Mouse (Mus musculus) forebrain, embryonic 15.5 days (tissue): ENCODE results near the gene Mettl26. TPM values are rescaled to one million over a fixed set of nuclear protein-coding genes. Genes with fewer than 3 reads are reported as not detected.

Source experiments
- ATAC-seq: fragments of 200-750 bp; cut with Nextera tagmentation; replicated peaks from 2 replicates; pipeline ENCODE4 v1.8.0; 2017; ENCODE audit warnings: mild to moderate bottlenecking, moderate TSS enrichment, moderate library complexity
- H3K27ac ChIP-seq: fragments of 300-500 bp; sonication (generic); replicated peaks from 2 replicates; pipeline ENCODE4 v1.5.1; 2015; ENCODE audit warnings: mild to moderate bottlenecking, inconsistent platforms
- H3K27me3 ChIP-seq: fragments of 300-500 bp; sonication (generic); 2 replicates; pipeline ENCODE4 v1.6.1; 2015; ENCODE audit warnings: inconsistent platforms
- H3K36me3 ChIP-seq: fragments of 300-500 bp; sonication (generic); 2 replicates; pipeline ENCODE4 v1.6.1; 2015; ENCODE audit warnings: mild to moderate bottlenecking, inconsistent platforms
- H3K4me1 ChIP-seq: fragments of 300-500 bp; sonication (generic); 2 replicates; pipeline ENCODE4 v1.6.1; 2015; ENCODE audit warnings: inconsistent platforms
- H3K4me2 ChIP-seq: fragments of 300-500 bp; sonication (generic); replicated peaks from 2 replicates; pipeline ENCODE4 v1.6.1; 2015; ENCODE audit warnings: mild to moderate bottlenecking, inconsistent platforms
- H3K4me3 ChIP-seq: fragments of 300-500 bp; sonication (generic); 2 replicates; pipeline ENCODE4 v1.5.1; 2015; ENCODE audit warnings: mild to moderate bottlenecking, inconsistent platforms
- H3K9ac ChIP-seq: fragments of 300-500 bp; sonication (generic); replicated peaks from 2 replicates; pipeline ENCODE4 v1.6.1; 2015; ENCODE audit warnings: mild to moderate bottlenecking, inconsistent platforms
- H3K9me3 ChIP-seq: fragments of 300-500 bp; sonication (generic); 2 replicates; pipeline ENCODE4 v1.6.1; 2016; ENCODE audit warnings: inconsistent platforms
- WGBS: fragments of 180-500 bp; shearing (Covaris S2); methylation state at CpG from one replicate; pipeline ENCODE4 v1.1.7; 2015; ENCODE audit warnings: mixed read lengths; 5-methylcytosine and 5-hydroxymethylcytosine counted together
- polyA plus RNA-seq: library from polyadenylated mRNA; unstranded; fragments of >200 nt; fragmentation: Nextera tagmentation; extraction: Ambion mirVana; gene quantifications from 2 replicates; pipeline ENCODE4 v1.2.1, GENCODE M21; 2015

Gene Mettl26
- polyA plus RNA-seq, 1 experiment from 2014 or later, result 61.8 TPM

- H3K9me3 ChIP-seq, result no peaks in the 10 kb centered on the region
- 0 out of 2 replicates have a peak overlapping the region, but pooled peaks have one; percentile 1 for H3K27ac ChIP-seq
- H3K4me2 ChIP-seq, result no peak overlapping the region
- no peaks in the 10 kb centered on the region for H3K27me3 ChIP-seq
- H3K4me3 ChIP-seq, result no peak overlapping the region
- WGBS, result 29% methylated on average over 4 of the region's 4 CpGs
- peaks cover 40% of the 10 kb centered on the region for H3K36me3 ChIP-seq
- no peak overlapping the region for H3K9ac ChIP-seq
- H3K4me1 ChIP-seq, result peaks cover 16% of the 10 kb centered on the region
- ATAC-seq, result no peak
Measured at GRCm38 (mm10) chr17:25881691-25882090, 6.8 kb downstream of the Mettl26 start.

GRCm38 (mm10) chr17:25882306-25882705 lies 7.4 kb downstream of the Mettl26 start:
- whole genome bisulfite sequencing, result 51% methylated on average over 5 of the region's 5 CpGs
- ATAC-seq, result no peak
- no peak overlapping the region for H3K4me3 ChIP-seq
- peaks cover 11% of the 10 kb centered on the region for H3K4me1 ChIP-seq
- H3K9me3 ChIP-seq, result no peaks in the 10 kb centered on the region
- H3K27me3 ChIP-seq, result no peaks in the 10 kb centered on the region
- H3K27ac ChIP-seq, result no peak overlapping the region; the same call in 1 of the 2 replicates
- H3K36me3 ChIP-seq, result peaks cover 41% of the 10 kb centered on the region
- H3K9ac ChIP-seq, result no peak overlapping the region
- no peak overlapping the region for H3K4me2 ChIP-seq

GRCm38 (mm10) chr17:25883268-25883667 lies 8.4 kb downstream of the Mettl26 start:
- Histone ChIP-seq H3K9me3 (no peaks in the 10 kb centered on the region), H3K27ac (no peak overlapping the region), H3K4me2 (no peak overlapping the region), H3K36me3 (peaks cover 37% of the 10 kb centered on the region), H3K27me3 (no peaks in the 10 kb centered on the region), H3K4me1 (peaks cover 8% of the 10 kb centered on the region), H3K9ac (no peak overlapping the region), H3K4me3 (no peak overlapping the region)
- WGBS, result 80% methylated on average over 8 of the region's 8 CpGs
- ATAC-seq, result no peak

- no peak overlapping the region for H3K4me2 ChIP-seq
- H3K4me3 ChIP-seq, result no peak overlapping the region
- peaks cover 8% of the 10 kb centered on the region for H3K4me1 ChIP-seq
- H3K36me3 ChIP-seq, result peaks cover 32% of the 10 kb centered on the region
- H3K27ac ChIP-seq, result no peak overlapping the region
- no peaks in the 10 kb centered on the region for H3K9me3 ChIP-seq
- H3K27me3 ChIP-seq, result no peaks in the 10 kb centered on the region
- H3K9ac ChIP-seq, result no peak overlapping the region
- no peak for ATAC-seq
- WGBS, result 92% methylated on average over 3 of the region's 3 CpGs
Measured at GRCm38 (mm10) chr17:25883824-25884223, 8.9 kb downstream of the Mettl26 start.

- no peak for ATAC-seq
- Histone ChIP-seq H3K9me3 (no peaks in the 10 kb centered on the region), H3K4me3 (no peak overlapping the region), H3K4me1 (peaks cover 2% of the 10 kb centered on the region; the same call in 1 of the 2 replicates), H3K4me2 (no peak overlapping the region), H3K36me3 (peaks cover 30% of the 10 kb centered on the region), H3K27ac (no peak overlapping the region), H3K27me3 (no peaks in the 10 kb centered on the region), H3K9ac (no peak overlapping the region)
- WGBS, result 75% methylated on average over 4 of the region's 4 CpGs
Measured at GRCm38 (mm10) chr17:25885636-25886035, 10.8 kb downstream of the Mettl26 start.

- no peak overlapping the region for H3K27ac ChIP-seq
- no peak for ATAC-seq
- no peak overlapping the region for H3K4me3 ChIP-seq
- H3K9me3 ChIP-seq, result no peaks in the 10 kb centered on the region
- no peak overlapping the region for H3K9ac ChIP-seq
- no peaks in the 10 kb centered on the region for H3K4me1 ChIP-seq
- H3K27me3 ChIP-seq, result no peaks in the 10 kb centered on the region
- H3K36me3 ChIP-seq, result peaks cover 32% of the 10 kb centered on the region
- H3K4me2 ChIP-seq, result no peak overlapping the region
Measured at GRCm38 (mm10) chr17:25886806-25887205, 11.9 kb downstream of the Mettl26 start.

GRCm38 (mm10) chr17:25887467-25887866 lies 12.6 kb downstream of the Mettl26 start:
- ATAC-seq, result no peak
- Histone ChIP-seq H3K4me2 (no peak overlapping the region), H3K27me3 (no peaks in the 10 kb centered on the region), H3K9me3 (no peaks in the 10 kb centered on the region), H3K27ac (0 out of 2 replicates have a peak overlapping the region, but pooled peaks have one; percentile 31), H3K4me1 (no peaks in the 10 kb centered on the region), H3K9ac (no peak overlapping the region), H3K4me3 (no peak overlapping the region), H3K36me3 (peaks cover 30% of the 10 kb centered on the region)
- 79% methylated on average over 10 of the region's 10 CpGs for WGBS

- Histone ChIP-seq H3K36me3 (peaks cover 22% of the 10 kb centered on the region), H3K9ac (no peak overlapping the region), H3K9me3 (no peaks in the 10 kb centered on the region), H3K4me1 (no peaks in the 10 kb centered on the region), H3K27ac (peak overlapping the region; percentile 48; the same call in 1 of the 2 replicates), H3K4me3 (no peak overlapping the region), H3K27me3 (no peaks in the 10 kb centered on the region), H3K4me2 (no peak overlapping the region)
- WGBS, result 75% methylated on average over 3 of the region's 3 CpGs
- ATAC-seq, result no peak
Measured at GRCm38 (mm10) chr17:25888837-25889236, 14.0 kb downstream of the Mettl26 start.

GRCm38 (mm10) chr17:25893975-25894617 lies 19.2 kb downstream of the Mettl26 start:
- H3K9me3 ChIP-seq, result no peaks in the 10 kb centered on the region
- no peak overlapping the region for H3K9ac ChIP-seq
- H3K4me2 ChIP-seq, result no peak overlapping the region
- H3K36me3 ChIP-seq, result peaks cover 8% of the 10 kb centered on the region; the same call in 1 of the 2 replicates
- ATAC-seq, result peak; percentile 84
- H3K4me1 ChIP-seq, result peaks cover 6% of the 10 kb centered on the region
- H3K4me3 ChIP-seq, result no peak overlapping the region
- whole genome bisulfite sequencing, result 37% methylated on average over 2 of the region's 2 CpGs
- no peaks in the 10 kb centered on the region for H3K27me3 ChIP-seq
- H3K27ac ChIP-seq, result peak overlapping the region; percentile 67

- Histone ChIP-seq H3K9me3 (no peaks in the 10 kb centered on the region), H3K4me2 (no peak overlapping the region), H3K36me3 (0 out of 2 replicates have a peak, but pooled peaks cover 3% of the 10 kb centered on the region), H3K9ac (no peak overlapping the region), H3K4me3 (no peak overlapping the region), H3K27me3 (no peaks in the 10 kb centered on the region), H3K27ac (no peak overlapping the region), H3K4me1 (peaks cover 6% of the 10 kb centered on the region)
- WGBS, result 33% methylated on average over 2 of the region's 2 CpGs
- no peak for ATAC-seq
Measured at GRCm38 (mm10) chr17:25895415-25895814, 20.5 kb downstream of the Mettl26 start.

- Histone ChIP-seq H3K4me2 (no peak overlapping the region), H3K27ac (no peak overlapping the region), H3K9me3 (no peaks in the 10 kb centered on the region), H3K36me3 (no peaks in the 10 kb centered on the region), H3K27me3 (no peaks in the 10 kb centered on the region), H3K4me3 (no peak overlapping the region), H3K4me1 (peaks cover 6% of the 10 kb centered on the region), H3K9ac (no peak overlapping the region)
- ATAC-seq, result no peak
- WGBS, result 72% methylated on average over 12 of the region's 12 CpGs
Measured at GRCm38 (mm10) chr17:25895891-25896290, 21.0 kb downstream of the Mettl26 start.

- H3K4me2 ChIP-seq, result no peak overlapping the region
- no peak overlapping the region for H3K9ac ChIP-seq
- no peak overlapping the region for H3K4me3 ChIP-seq
- H3K27ac ChIP-seq, result no peak overlapping the region
- 94% methylated on average over 1 of the region's 1 CpGs for WGBS
- ATAC-seq, result no peak
- no peaks in the 10 kb centered on the region for H3K36me3 ChIP-seq
- H3K9me3 ChIP-seq, result no peaks in the 10 kb centered on the region
- H3K4me1 ChIP-seq, result no peaks in the 10 kb centered on the region
- no peaks in the 10 kb centered on the region for H3K27me3 ChIP-seq
Measured at GRCm38 (mm10) chr17:25900193-25900592, 25.3 kb downstream of the Mettl26 start.

- H3K36me3 ChIP-seq, result no peaks in the 10 kb centered on the region
- no peaks in the 10 kb centered on the region for H3K27me3 ChIP-seq
- H3K4me3 ChIP-seq, result no peak overlapping the region
- H3K4me1 ChIP-seq, result no peaks in the 10 kb centered on the region
- no peak overlapping the region for H3K9ac ChIP-seq
- H3K9me3 ChIP-seq, result no peaks in the 10 kb centered on the region
- no peak for ATAC-seq
- 90% methylated on average over 3 of the region's 3 CpGs for WGBS
- no peak overlapping the region for H3K27ac ChIP-seq
- no peak overlapping the region for H3K4me2 ChIP-seq
Measured at GRCm38 (mm10) chr17:25903061-25903460, 28.2 kb downstream of the Mettl26 start.
